Mouse (Mus musculus) limb, embryonic 15.5 days (tissue): ENCODE data around the gene Stk38. TPM values are rescaled to one million over a fixed set of nuclear protein-coding genes. Genes with fewer than 3 reads are reported as not detected.
A peak's percentile ranks its signal among the peaks of the same experiment; 100 is the strongest.

Experiments
- ATAC-seq: fragments of 200-750 bp; cut with Nextera tagmentation; 2 replicates; pipeline ENCODE4 v1.8.0; 2017; ENCODE audit warnings: low read depth, moderate TSS enrichment; ENCODE audit not compliant: insufficient number of reproducible peaks, low FRiP score, low TSS enrichment
- H3K27ac ChIP-seq: fragments of 300-500 bp; sonication (generic); 2 replicates; pipeline ENCODE4 v1.5.1; 2015; ENCODE audit warnings: moderate library complexity, mild to moderate bottlenecking, inconsistent platforms
- H3K27me3 ChIP-seq: fragments of 300-500 bp; sonication (generic); 2 replicates; pipeline ENCODE4 v1.6.1; 2015; ENCODE audit warnings: inconsistent platforms
- H3K36me3 ChIP-seq: fragments of 300-500 bp; sonication (generic); 2 replicates; pipeline ENCODE4 v1.6.1; 2015; ENCODE audit warnings: inconsistent platforms
- H3K4me1 ChIP-seq: fragments of 300-500 bp; sonication (generic); 2 replicates; pipeline ENCODE4 v1.6.1; 2015; ENCODE audit warnings: inconsistent platforms
- H3K4me2 ChIP-seq: fragments of 300-500 bp; sonication (generic); 2 replicates; pipeline ENCODE4 v1.6.1; 2015; ENCODE audit warnings: mild to moderate bottlenecking, inconsistent platforms
- H3K4me3 ChIP-seq: fragments of 300-500 bp; sonication (generic); 2 replicates; pipeline ENCODE4 v1.5.1; 2015; ENCODE audit warnings: mild to moderate bottlenecking, inconsistent platforms
- H3K9ac ChIP-seq: fragments of 300-500 bp; sonication (generic); 2 replicates; pipeline ENCODE4 v1.6.1; 2015; ENCODE audit warnings: inconsistent platforms
- H3K9me3 ChIP-seq: fragments of 300-500 bp; sonication (generic); 2 replicates; pipeline ENCODE4 v1.6.1; 2016; ENCODE audit warnings: inconsistent platforms
- WGBS: fragments of 180-500 bp; shearing (Covaris S2); methylation state at CpG from one replicate; pipeline ENCODE4 v1.1.7; 2015; 5-methylcytosine and 5-hydroxymethylcytosine counted together
- polyA plus RNA-seq: library from polyadenylated mRNA; unstranded; fragments of >200 nt; fragmentation: Nextera tagmentation; extraction: Ambion mirVana; gene quantifications from 2 replicates; pipeline ENCODE4 v1.2.1, GENCODE M21; 2015

Stk38 gene
- polyA plus RNA-seq, 1 experiment from 2014 or later = 104 TPM

DNA sequence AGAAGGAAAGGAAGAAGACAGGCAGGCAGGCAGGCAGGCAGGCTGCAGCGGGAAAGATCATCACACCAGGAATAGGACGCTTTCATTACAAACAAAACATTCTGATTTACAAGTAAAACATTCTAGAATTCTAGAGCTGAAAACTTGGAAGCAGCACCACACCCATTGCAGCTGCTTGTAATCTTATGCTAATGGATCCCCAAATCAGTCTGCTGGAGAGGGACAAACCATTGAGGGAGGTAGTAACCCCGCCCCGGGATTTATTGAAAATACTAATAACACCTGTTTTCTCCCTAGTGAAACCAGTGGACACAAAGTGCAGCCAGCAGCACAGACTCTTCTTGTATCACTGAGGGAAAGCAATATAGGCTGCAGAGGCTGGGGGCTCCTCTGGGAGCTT is 26.7 kb downstream of the Stk38 start:
- H3K27ac ChIP-seq = no peak overlapping the region
- H3K9ac ChIP-seq = no peak overlapping the region
- peaks cover 71% of the 10 kb centered on the region for H3K36me3 ChIP-seq

GRCm38 (mm10) chr17:28979091-28979490 is 28.7 kb downstream of the Stk38 start:
- Histone ChIP-seq H3K27me3 (no peaks in the 10 kb centered on the region), H3K36me3 (peaks cover 84% of the 10 kb centered on the region), H3K4me2 (no peak overlapping the region), H3K4me3 (no peak overlapping the region), H3K27ac (no peak overlapping the region), H3K9me3 (no peaks in the 10 kb centered on the region), H3K9ac (no peak overlapping the region), H3K4me1 (no peaks in the 10 kb centered on the region)
- 90% methylated on average over 4 of the region's 4 CpGs for WGBS
- ATAC-seq = no peak

More for the DNA sequence above, 26.7 kb downstream of the Stk38 start:
- no peaks in the 10 kb centered on the region for H3K4me1 ChIP-seq
- no peak overlapping the region for H3K4me3 ChIP-seq
- no peak overlapping the region for H3K4me2 ChIP-seq
- no peak for ATAC-seq
- no peaks in the 10 kb centered on the region for H3K9me3 ChIP-seq
- no peaks in the 10 kb centered on the region for H3K27me3 ChIP-seq
- 68% methylated on average over 4 of the region's 4 CpGs for WGBS

GRCm38 (mm10) chr17:28970122-28970521 is 37.7 kb downstream of the Stk38 start:
- Histone ChIP-seq H3K36me3 (peaks cover 98% of the 10 kb centered on the region), H3K4me1 (no peaks in the 10 kb centered on the region), H3K27ac (no peak overlapping the region), H3K9ac (no peak overlapping the region), H3K27me3 (no peaks in the 10 kb centered on the region), H3K9me3 (no peaks in the 10 kb centered on the region), H3K4me2 (no peak overlapping the region), H3K4me3 (no peak overlapping the region)
- ATAC-seq = no peak

GRCm38 (mm10) chr17:28967021-28967610 is 40.7 kb downstream of the Stk38 start:
- Histone ChIP-seq H3K27ac (no peak overlapping the region), H3K27me3 (no peaks in the 10 kb centered on the region), H3K9me3 (no peaks in the 10 kb centered on the region), H3K4me2 (no peak overlapping the region), H3K36me3 (peaks cover 98% of the 10 kb centered on the region), H3K4me1 (no peaks in the 10 kb centered on the region), H3K9ac (no peak overlapping the region), H3K4me3 (no peak overlapping the region)
- 73% methylated on average over 11 of the region's 11 CpGs for WGBS
- ATAC-seq = no peak

DNA sequence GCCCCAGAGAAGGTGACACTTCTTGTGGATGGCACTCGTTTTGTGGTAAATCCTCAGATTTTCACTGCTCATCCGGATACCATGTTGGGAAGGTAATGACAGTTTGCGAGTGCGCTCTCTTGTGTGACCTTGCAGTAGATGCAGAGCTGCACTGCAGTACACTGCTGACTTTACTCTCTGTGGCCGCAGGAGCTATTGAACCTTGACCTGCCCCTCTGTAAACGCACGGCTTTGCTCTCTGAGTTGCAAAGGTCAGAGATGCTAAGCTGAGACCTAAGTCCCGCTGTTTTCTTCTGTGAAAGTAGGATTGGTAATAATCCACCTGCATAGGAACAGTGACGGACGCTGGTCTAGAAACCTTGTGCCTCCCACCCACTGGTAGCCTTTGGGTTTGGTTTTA is 46.2 kb downstream of the Stk38 start:
- Histone ChIP-seq H3K27ac (no peak overlapping the region), H3K27me3 (no peaks in the 10 kb centered on the region), H3K9ac (no peak overlapping the region), H3K4me2 (no peak overlapping the region), H3K36me3 (peaks cover 76% of the 10 kb centered on the region), H3K4me1 (no peaks in the 10 kb centered on the region), H3K9me3 (no peaks in the 10 kb centered on the region), H3K4me3 (no peak overlapping the region)
- WGBS = 88% methylated on average over 10 of the region's 10 CpGs
- no peak for ATAC-seq

DNA sequence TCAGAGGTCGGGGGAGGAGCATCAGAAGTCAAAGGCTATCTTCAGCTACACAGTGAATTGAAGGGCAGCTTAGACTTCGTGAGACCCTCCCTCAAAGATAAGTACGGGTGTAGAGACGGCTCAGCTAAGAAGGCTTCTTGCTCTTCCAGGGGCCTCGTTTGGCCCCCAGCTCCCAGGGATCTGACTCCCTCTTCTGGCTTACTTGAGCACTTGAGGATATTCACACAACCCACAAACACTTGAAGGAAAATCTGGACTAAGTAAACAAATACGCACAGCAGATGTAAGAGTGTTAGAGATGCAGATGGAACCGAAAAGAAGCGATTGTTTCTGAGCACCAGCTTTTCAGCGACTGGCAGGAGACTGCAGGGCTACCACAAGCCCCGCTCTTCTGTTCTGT is 47.2 kb downstream of the Stk38 start:
- Histone ChIP-seq H3K4me2 (no peak overlapping the region), H3K9me3 (no peaks in the 10 kb centered on the region), H3K4me3 (no peak overlapping the region), H3K4me1 (no peaks in the 10 kb centered on the region), H3K9ac (no peak overlapping the region), H3K27me3 (no peaks in the 10 kb centered on the region), H3K36me3 (peaks cover 72% of the 10 kb centered on the region), H3K27ac (no peak overlapping the region)
- ATAC-seq = no peak
- WGBS = 82% methylated on average over 10 of the region's 10 CpGs

DNA sequence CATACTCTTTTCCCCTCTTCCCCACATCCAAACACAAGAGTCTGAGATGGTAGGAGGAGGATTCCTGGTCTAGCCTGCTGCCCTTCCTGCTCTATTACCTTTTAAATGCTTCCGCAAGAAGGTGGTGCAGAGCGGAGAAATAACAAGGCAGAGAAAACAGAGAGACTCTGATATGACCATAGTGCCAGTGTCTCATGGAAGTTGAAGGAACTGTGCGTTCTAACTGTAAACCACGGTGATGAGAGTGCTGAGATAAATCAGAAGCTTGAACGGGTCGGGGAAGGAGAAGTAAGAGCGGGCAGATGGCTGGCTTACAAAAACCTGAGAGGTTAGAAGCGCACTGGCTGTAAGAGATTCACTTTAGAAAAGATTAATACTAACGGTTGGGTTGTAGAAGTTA is 53.4 kb downstream of the Stk38 start:
- Histone ChIP-seq H3K4me3 (no peak overlapping the region), H3K27ac (no peak overlapping the region), H3K36me3 (peaks cover 18% of the 10 kb centered on the region; the same call in 1 of the 2 replicates), H3K9me3 (no peaks in the 10 kb centered on the region), H3K27me3 (no peaks in the 10 kb centered on the region), H3K4me1 (peaks cover 17% of the 10 kb centered on the region), H3K9ac (no peak overlapping the region), H3K4me2 (0 out of 2 replicates have a peak overlapping the region, but pooled peaks have one; percentile 67)
- WGBS = 95% methylated on average over 9 of the region's 9 CpGs
- no peak for ATAC-seq

DNA sequence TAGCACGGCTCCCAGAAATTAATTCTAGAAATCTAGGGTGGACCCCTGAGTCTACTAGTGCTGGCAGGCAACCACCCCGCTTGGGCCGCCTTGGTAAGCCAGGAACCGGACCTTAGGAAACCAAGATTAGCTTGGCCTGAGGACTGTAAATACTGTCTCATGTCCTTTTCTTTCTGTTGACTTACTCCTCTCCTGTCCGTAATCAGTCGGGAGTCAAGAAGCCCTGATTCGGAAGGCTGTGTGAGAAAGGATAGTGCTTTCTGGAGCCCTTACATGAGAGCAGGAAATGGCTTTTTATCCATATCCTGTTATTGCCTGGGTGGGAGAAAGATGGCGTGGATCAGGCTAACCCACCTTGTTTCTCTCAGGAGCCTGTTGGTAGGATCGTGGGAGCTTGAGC is 54.5 kb downstream of the Stk38 start:
- H3K27ac ChIP-seq = peak overlapping the region; percentile 98
- no peaks in the 10 kb centered on the region for H3K9me3 ChIP-seq
- H3K4me1 ChIP-seq = peaks cover 17% of the 10 kb centered on the region
- peak overlapping the region; percentile 73 for H3K4me3 ChIP-seq
- peak overlapping the region; percentile 76 for H3K9ac ChIP-seq
- peak overlapping the region; percentile 67 for H3K4me2 ChIP-seq
- no peak for ATAC-seq
- no peaks in the 10 kb centered on the region for H3K27me3 ChIP-seq
- peaks cover 11% of the 10 kb centered on the region; the same call in 1 of the 2 replicates for H3K36me3 ChIP-seq
- WGBS = 19% methylated on average over 9 of the region's 9 CpGs

DNA sequence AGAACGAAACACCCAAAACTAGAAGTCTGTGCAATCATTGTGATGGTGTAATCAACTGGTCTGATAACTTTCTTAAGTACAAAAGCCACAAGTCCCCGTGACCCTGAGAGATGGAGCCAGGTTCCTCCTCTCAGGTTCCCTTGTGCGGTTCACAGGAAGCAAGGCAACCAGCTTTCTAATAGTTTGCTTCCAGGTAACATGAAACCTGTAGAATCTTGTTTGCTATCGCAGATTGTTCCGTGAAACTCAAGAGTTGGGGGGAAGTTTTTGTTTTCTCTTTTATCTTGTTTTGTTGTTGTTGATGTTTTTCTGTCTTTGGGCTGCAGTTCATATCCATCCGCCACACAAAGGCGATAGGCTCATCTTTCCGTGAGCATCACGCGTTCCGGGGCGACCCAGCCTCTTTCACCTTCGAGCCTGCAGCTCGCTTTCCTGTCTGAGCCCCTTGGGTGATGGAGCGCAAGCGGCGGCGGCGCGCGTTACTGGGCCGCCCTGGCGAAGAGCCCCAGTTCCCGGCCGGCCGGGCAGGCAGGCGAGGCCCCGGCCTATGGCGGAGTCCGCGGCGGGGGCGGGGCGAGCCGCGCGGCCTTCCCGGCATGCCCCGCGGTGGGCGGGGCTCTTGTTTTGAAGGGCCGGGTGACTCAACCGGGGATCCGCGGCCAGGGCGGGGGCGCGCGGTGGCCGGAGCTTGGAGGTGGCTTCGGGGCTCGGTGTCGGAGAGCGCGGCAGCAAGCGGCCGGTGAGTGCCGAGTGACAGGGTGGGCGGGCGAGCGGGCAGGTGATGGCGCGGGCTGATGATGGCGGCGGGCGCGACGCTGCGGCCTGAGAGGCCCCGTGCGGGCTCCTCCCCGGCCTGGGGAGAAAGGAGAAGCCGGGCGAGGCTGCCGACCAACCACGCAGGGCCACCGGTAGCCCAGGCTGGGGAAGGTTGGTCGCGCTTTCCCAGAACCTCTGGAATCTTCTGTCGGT is 55.7 kb downstream of the Stk38 start, which contains the start of gene Kctd20:
TSS of gene Kctd20 (plus strand) at position 120 of the 969 bp plus-strand sequence.
- H3K4me3 ChIP-seq = peak within 1 kb of the TSS; percentile 73
- peak within 1 kb of the TSS; percentile 67 for H3K4me2 ChIP-seq
- H3K9ac ChIP-seq = peak within 1 kb of the TSS; percentile 76
- under 1% methylated on average over 78 of the region's 80 CpGs for WGBS
- no peaks in the 10 kb centered on the region for H3K27me3 ChIP-seq
- H3K36me3 ChIP-seq = 0 out of 2 replicates have a peak, but pooled peaks cover 5% of the 10 kb centered on the region
- peak; percentile 89 for ATAC-seq
- peak within 1 kb of the TSS; percentile 98 for H3K27ac ChIP-seq
- peaks cover 17% of the 10 kb centered on the region for H3K4me1 ChIP-seq
- H3K9me3 ChIP-seq = no peaks in the 10 kb centered on the region

DNA sequence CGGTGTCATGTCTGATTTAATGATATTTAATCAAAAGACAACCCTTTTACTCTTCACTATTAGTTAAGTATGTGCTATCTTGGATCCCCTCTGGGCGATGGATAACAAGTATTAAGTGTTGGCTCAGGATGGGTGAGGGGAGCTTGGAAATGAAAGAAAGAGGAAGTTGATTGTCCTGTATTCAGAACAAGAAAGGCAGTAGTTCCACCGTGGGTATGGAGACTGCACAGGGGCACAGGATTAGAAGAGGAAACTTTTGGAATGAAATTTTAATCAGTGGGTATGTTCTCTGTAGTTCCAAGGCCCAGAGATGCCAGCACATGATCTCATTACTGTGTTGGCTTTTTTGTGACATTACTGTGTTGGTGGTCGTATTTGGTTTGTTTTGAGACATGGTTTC is 57.0 kb downstream of the Stk38 start:
- Histone ChIP-seq H3K27me3 (no peaks in the 10 kb centered on the region), H3K9ac (no peak overlapping the region), H3K36me3 (no peaks in the 10 kb centered on the region), H3K27ac (no peak overlapping the region), H3K4me1 (peaks cover 17% of the 10 kb centered on the region), H3K4me2 (no peak overlapping the region), H3K9me3 (no peaks in the 10 kb centered on the region), H3K4me3 (no peak overlapping the region)
- WGBS = 77% methylated on average over 4 of the region's 4 CpGs
- no peak for ATAC-seq

GRCm38 (mm10) chr17:28948661-28949060 is 59.1 kb downstream of the Stk38 start:
- no peak overlapping the region for H3K4me2 ChIP-seq
- H3K4me3 ChIP-seq = no peak overlapping the region
- no peaks in the 10 kb centered on the region for H3K36me3 ChIP-seq
- H3K4me1 ChIP-seq = peaks cover 9% of the 10 kb centered on the region
- no peaks in the 10 kb centered on the region for H3K27me3 ChIP-seq
- H3K27ac ChIP-seq = no peak overlapping the region
- no peak overlapping the region for H3K9ac ChIP-seq
- 63% methylated on average over 4 of the region's 4 CpGs for WGBS
- no peak for ATAC-seq
- H3K9me3 ChIP-seq = no peaks in the 10 kb centered on the region
